Mouse (Mus musculus): ENCODE measurements around the gene Grhl3. TPM values are rescaled to one million over a fixed set of nuclear protein-coding genes. Genes with fewer than 3 reads are reported as not detected.
A peak's percentile ranks its signal among the peaks of the same experiment; 100 is the strongest.

Grhl3 gene
- polyA plus RNA-seq, 1 experiment from 2014 or later, result 37.0 TPM

DNA sequence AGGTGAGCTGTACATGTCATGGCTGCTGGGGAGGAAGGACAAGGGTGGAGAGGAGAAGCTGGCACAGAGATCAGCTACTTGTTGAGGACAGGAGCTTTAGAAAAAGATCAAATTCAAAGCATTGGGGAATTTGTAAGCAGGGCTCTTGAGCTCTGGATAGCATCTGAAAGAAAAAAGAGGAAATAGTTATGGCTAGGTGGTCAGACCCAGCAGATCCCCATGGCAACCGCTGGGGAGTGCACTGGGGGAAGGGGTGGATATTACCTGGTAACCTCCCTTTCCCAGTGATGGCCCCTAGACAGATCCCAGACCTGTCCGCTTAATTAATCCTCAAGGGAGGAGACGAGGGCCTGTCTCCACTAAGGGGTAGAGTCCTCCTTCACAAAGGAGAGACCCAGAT lies 73.6 kb downstream of the Grhl3 start:
- WGBS, result 73% methylated on average over 3 of the region's 3 CpGs
- Histone ChIP-seq H3K4me2 (no peak overlapping the region), H3K27ac (no peak overlapping the region), H3K4me1 (peaks cover 11% of the 10 kb centered on the region; the same call in 1 of the 2 replicates), H3K4me3 (replicated peaks) (no peak overlapping the region), H3K36me3 (no peaks in the 10 kb centered on the region), H3K9ac (no peak overlapping the region), H3K27me3 (replicated peaks) (no peaks in the 10 kb centered on the region), H3K9me3 (no peaks in the 10 kb centered on the region)
- no peak for ATAC-seq (ENCODE audit: insufficient read depth, low FRiP score, low read depth)

DNA sequence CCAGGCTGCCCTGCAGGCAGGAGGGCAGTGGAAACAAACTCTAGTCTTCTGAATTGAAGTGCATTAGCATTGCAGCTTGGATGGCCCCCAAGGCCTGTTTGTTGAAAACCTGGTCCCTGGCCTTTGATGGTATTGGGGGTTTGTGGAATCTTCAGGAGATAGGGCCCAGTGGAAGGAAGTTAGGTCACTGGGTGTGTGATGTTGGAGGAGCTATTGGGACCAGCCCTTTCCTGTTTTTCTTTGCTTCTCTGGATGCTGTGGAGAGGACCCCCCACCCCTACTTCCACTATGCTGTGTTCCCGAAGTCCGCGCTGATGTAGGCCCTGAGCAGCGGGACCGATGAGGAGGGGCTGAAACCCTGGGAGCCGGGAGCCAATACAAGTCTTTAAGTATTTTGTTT lies 75.3 kb downstream of the Grhl3 start:
- Histone ChIP-seq H3K27me3 (replicated peaks) (no peaks in the 10 kb centered on the region), H3K4me2 (no peak overlapping the region), H3K27ac (no peak overlapping the region), H3K36me3 (no peaks in the 10 kb centered on the region), H3K9me3 (no peaks in the 10 kb centered on the region), H3K9ac (no peak overlapping the region; the same call in 1 of the 2 replicates), H3K4me3 (replicated peaks) (no peak overlapping the region), H3K4me1 (peaks cover 19% of the 10 kb centered on the region)
- ATAC-seq (ENCODE audit: insufficient read depth, low FRiP score, low read depth), result no peak
- 85% methylated on average over 6 of the region's 6 CpGs for WGBS

DNA sequence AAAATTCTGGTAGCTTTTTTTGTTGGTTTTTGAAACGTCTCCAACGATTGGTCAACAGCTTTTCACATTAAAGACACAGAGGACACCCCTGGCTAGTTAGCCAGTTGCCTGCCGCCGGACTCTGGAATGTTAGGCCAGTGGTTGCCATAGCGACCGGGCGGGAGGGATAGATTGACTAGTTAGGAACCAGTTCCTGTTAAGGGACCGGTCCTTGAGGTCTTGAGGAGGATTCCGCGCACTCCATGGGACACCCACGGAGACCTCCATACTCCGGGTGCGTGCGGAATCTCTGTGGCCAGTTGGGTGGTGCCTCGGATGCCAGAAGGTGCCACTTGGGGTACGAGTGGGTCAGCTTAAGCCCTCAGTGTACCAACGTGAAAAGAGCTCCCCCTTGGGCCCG lies 77.6 kb downstream of the Grhl3 start:
- H3K9ac ChIP-seq, result no peak overlapping the region
- no peaks in the 10 kb centered on the region for H3K9me3 ChIP-seq
- peaks cover 19% of the 10 kb centered on the region for H3K4me1 ChIP-seq
- ATAC-seq (ENCODE audit: insufficient read depth, low FRiP score, low read depth), result no peak
- peak overlapping the region; percentile 89; the same call in 1 of the 2 replicates for H3K4me2 ChIP-seq
- no peak overlapping the region for H3K27ac ChIP-seq
- H3K36me3 ChIP-seq, result no peaks in the 10 kb centered on the region
- H3K27me3 ChIP-seq (replicated peaks), result no peaks in the 10 kb centered on the region
- H3K4me3 ChIP-seq (replicated peaks), result peak overlapping the region; percentile 66; the same call in 1 of the 2 replicates
- WGBS, result 17% methylated on average over 18 of the region's 18 CpGs

DNA sequence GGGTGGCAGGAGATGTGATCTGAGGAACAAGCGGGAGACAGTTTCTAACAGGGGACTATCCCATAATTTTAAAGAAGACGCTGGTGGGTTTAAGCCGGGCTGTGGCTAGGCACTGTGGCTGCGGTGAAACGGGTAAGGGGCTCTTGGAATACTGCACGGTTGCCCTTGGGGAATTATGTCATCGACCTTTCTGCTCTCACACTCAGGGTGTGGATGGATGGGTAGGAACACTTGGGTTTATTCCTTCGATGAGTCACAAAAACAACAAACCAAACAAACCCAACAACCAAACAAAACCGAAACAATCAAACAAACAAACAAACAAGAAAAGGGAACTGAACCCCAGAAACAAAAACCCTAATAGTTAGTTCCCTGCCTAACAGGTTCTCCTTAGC lies 78.0 kb downstream of the Grhl3 start:
- Histone ChIP-seq H3K36me3 (no peaks in the 10 kb centered on the region), H3K4me2 (peak overlapping the region; percentile 89), H3K4me1 (peaks cover 19% of the 10 kb centered on the region), H3K27me3 (replicated peaks) (no peaks in the 10 kb centered on the region), H3K27ac (peak overlapping the region; percentile 82; the same call in 1 of the 2 replicates), H3K9ac (0 out of 2 replicates have a peak overlapping the region, but pooled peaks have one; percentile 26), H3K4me3 (replicated peaks) (peak overlapping the region; percentile 66), H3K9me3 (no peaks in the 10 kb centered on the region)
- WGBS, result 12% methylated on average over 9 of the region's 9 CpGs
- no peak for ATAC-seq (ENCODE audit: insufficient read depth, low FRiP score, low read depth)

DNA sequence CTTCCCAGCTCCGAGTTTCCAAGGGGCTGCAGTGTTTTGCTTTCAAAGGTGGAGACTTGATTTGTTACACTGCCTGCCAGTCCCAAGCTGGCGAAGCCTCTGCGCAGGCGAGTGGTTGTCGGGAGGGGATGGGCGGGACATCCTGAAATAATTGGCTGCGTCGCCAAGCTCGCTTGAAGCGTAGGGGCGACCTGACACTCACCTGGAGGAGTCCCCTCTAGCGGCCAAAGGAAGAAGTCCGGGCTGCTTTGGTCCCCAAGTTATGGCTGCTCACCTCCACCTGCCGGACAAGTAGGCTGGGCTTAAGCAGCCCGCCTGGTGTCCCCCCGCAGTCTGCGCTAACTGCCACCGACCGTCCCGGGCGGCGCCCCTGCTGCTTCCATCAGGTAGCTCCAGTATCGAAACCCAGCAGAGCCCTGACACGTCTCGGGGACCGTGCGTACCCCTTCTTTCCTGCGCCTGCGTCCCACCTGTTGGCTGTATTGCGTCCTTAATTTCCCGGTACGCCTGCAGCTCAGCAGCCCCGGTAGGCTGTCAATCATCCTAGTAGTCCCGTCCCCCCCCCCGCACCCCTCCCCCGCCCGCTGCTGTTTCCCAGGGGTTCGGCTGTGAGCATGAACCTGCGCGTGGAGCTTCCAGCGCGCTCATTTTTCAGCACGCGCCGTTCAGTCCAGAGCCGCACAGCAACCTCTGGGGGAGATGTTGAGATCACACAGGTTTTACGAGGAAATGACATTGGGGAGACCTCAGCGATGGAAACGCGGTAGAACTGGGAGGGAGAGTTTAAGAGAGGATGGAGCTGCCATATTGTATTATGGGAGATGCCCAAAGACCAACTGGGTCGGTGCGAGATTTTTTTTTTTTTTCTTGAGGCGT lies 78.7 kb downstream of the Grhl3 start, which contains the start of the genes Stpg1 and Nipal3:
TSS of gene Stpg1 (plus strand) at position 270 of the 876 bp plus-strand sequence.
TSS of gene Nipal3 (minus strand) at position 518 of the 876 bp plus-strand sequence.
- Histone ChIP-seq H3K36me3 (no peaks in the 10 kb centered on the region), H3K27ac (peak within 1 kb of the TSS; percentile 82), H3K27me3 (replicated peaks) (no peaks in the 10 kb centered on the region), H3K4me3 (replicated peaks) (peak within 1 kb of the TSS; percentile 66), H3K9me3 (no peaks in the 10 kb centered on the region), H3K4me2 (peak within 1 kb of the TSS; percentile 89), H3K4me1 (peaks cover 19% of the 10 kb centered on the region), H3K9ac (peak within 1 kb of the TSS; percentile 32; the same call in 1 of the 2 replicates)
- peak; percentile 98 for ATAC-seq (ENCODE audit: insufficient read depth, low FRiP score, low read depth)
- under 1% methylated on average over 53 of the region's 53 CpGs for WGBS

DNA sequence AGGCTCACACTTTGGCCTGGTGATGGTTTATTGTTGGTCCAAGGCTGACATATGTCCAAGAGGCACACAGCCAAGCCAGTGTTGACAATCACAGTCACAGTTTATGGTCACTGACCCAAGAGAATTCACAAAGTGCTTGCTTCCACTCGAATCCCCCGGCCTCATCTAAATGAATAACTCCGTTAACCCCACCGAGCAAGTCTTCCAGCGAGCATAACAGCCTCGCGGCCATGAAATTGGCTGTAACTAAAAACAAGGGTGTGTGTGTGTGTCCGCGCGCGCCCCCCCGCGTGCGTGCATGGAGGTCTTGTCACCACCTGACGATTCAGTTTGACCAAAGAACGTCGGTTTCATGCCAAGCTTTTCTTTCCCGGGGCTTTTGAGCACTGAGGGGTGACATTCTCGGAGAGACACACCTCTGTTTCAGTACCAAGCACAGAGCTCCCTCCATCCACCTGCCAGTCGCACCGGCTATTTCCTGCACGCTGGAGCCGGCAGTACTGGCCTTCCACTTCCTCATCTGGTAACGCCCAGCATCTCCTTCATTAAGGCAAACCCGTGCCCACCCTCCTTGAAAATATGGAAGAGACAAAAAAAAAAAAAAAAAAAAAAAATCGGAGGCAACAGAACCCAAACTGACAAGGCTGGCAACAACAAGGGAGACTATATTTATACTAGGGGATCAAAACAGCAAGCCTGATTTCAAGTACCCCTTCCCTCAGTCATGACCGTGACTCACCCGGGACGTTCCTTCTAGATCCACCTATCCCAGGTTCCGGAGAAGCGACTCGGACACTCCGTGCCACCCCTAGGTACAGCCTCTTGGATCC lies 79.5 kb downstream of the Grhl3 start:
- peak overlapping the region; percentile 32; the same call in 1 of the 2 replicates for H3K9ac ChIP-seq
- no peaks in the 10 kb centered on the region for H3K27me3 ChIP-seq (replicated peaks)
- peak overlapping the region; percentile 67 for H3K27ac ChIP-seq
- H3K4me1 ChIP-seq, result peaks cover 19% of the 10 kb centered on the region
- WGBS, result 2% methylated on average over 33 of the region's 33 CpGs
- no peaks in the 10 kb centered on the region for H3K9me3 ChIP-seq
- H3K36me3 ChIP-seq, result no peaks in the 10 kb centered on the region
- peak overlapping the region; percentile 89 for H3K4me2 ChIP-seq
- peak overlapping the region; percentile 66 for H3K4me3 ChIP-seq (replicated peaks)
- peak; percentile 4; the same call in 1 of the 2 replicates for ATAC-seq (ENCODE audit: insufficient read depth, low FRiP score, low read depth)

DNA sequence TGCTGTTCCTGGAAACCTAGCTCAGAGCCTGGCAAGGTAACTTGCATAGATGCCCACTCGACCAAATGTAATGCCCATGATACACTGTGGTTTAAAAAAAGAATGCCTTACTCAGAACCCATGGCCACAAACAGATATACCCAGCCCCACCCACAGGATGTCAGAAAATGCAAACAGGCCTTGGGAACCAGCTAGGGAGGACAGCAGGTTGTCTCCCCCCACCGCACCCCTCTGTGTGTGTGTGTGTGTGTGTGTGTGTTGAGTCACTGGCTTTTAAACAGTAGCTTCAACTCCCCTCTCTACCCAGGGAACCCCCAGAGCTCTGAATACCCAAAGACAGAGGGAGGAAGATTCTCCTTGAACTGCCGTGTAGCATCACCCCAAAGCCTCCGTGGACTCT lies 80.2 kb downstream of the Grhl3 start:
- Histone ChIP-seq H3K4me3 (replicated peaks) (peak overlapping the region; percentile 66), H3K27me3 (replicated peaks) (no peaks in the 10 kb centered on the region), H3K36me3 (no peaks in the 10 kb centered on the region), H3K27ac (0 out of 2 replicates have a peak overlapping the region, but pooled peaks have one; percentile 67), H3K4me2 (peak overlapping the region; percentile 89), H3K9ac (no peak overlapping the region), H3K4me1 (peaks cover 19% of the 10 kb centered on the region), H3K9me3 (no peaks in the 10 kb centered on the region)
- ATAC-seq (ENCODE audit: insufficient read depth, low FRiP score, low read depth), result no peak
- WGBS, result 38% methylated on average over 4 of the region's 4 CpGs

Small RNA genes within 50 kb of the gene (microRNA-seq; reads per million reads assigned to microRNA genes)
- not detected for gene Gm25317

Other genes with a start within 250 kb of the Grhl3 start
- 226 and 233 TPM in 2 replicates for gene Srrm1, start 220.3 kb downstream of the Grhl3 start, polyA plus RNA-seq (2015; fragmentation: Nextera tagmentation; extraction: Ambion mirVana)
- gene Ncmap, start 175.4 kb downstream of the Grhl3 start, polyA plus RNA-seq (2015; fragmentation: Nextera tagmentation; extraction: Ambion mirVana), result 19.0 and 21.9 TPM in 2 replicates
- gene Rcan3, start 139.8 kb downstream of the Grhl3 start, polyA plus RNA-seq (2015; fragmentation: Nextera tagmentation; extraction: Ambion mirVana), result 18.8 and 21.3 TPM in 2 replicates
- 0.23 and 0.27 TPM in 2 replicates for gene Stpg1, start 78.8 kb downstream of the Grhl3 start, polyA plus RNA-seq (2015; fragmentation: Nextera tagmentation; extraction: Ambion mirVana)
- gene Nipal3, start 78.6 kb downstream of the Grhl3 start, polyA plus RNA-seq (2015; fragmentation: Nextera tagmentation; extraction: Ambion mirVana), result 4.5 and 4.7 TPM in 2 replicates
- 1.8 TPM in 2 replicates for gene Ifnlr1, start 112.7 kb upstream of the Grhl3 start, polyA plus RNA-seq (2015; fragmentation: Nextera tagmentation; extraction: Ambion mirVana)
- gene Il22ra1, start 154.5 kb upstream of the Grhl3 start, polyA plus RNA-seq (2015; fragmentation: Nextera tagmentation; extraction: Ambion mirVana), result 2.0 and 2.8 TPM in 2 replicates
- 0.58 and 1.1 TPM in 2 replicates for gene Myom3, start 186.1 kb upstream of the Grhl3 start, polyA plus RNA-seq (2015; fragmentation: Nextera tagmentation; extraction: Ambion mirVana)

All from stomach, embryonic 15.5 days (tissue).